Mouse (Mus musculus): ENCODE results near the gene Camta1.

The Camta1 gene

GRCm38 (mm10) chr4:151263786-151264414 is 597.8 kb downstream of the Camta1 start:
- no peak for DNase-seq (ENCODE audit: low spot score in 2 of 2)

GRCm38 (mm10) chr4:151263052-151263451 is 598.6 kb downstream of the Camta1 start:
- no peak for DNase-seq (ENCODE audit: low spot score in 2 of 2)

GRCm38 (mm10) chr4:151256622-151257021 is 605.1 kb downstream of the Camta1 start:
- no peak for DNase-seq (ENCODE audit: low spot score in 2 of 2)

- no peak for DNase-seq (ENCODE audit: low spot score in 2 of 2)
Measured at GRCm38 (mm10) chr4:151250824-151251223, 610.9 kb downstream of the Camta1 start.

- no peak for DNase-seq (ENCODE audit: low spot score in 2 of 2)
Measured at GRCm38 (mm10) chr4:151245068-151245797, 616.4 kb downstream of the Camta1 start.

GRCm38 (mm10) chr4:151243445-151243844 is 618.2 kb downstream of the Camta1 start:
- no peak for DNase-seq (ENCODE audit: low spot score in 2 of 2)

- DNase-seq (ENCODE audit: low spot score in 2 of 2) = no peak
Measured at GRCm38 (mm10) chr4:151242751-151243150, 618.9 kb downstream of the Camta1 start.

- no peak for DNase-seq (ENCODE audit: low spot score in 2 of 2)
Measured at GRCm38 (mm10) chr4:151240465-151240864, 621.2 kb downstream of the Camta1 start.

GRCm38 (mm10) chr4:151238970-151239684 is 622.5 kb downstream of the Camta1 start:
- no peak for DNase-seq (ENCODE audit: low spot score in 2 of 2)

- DNase-seq (ENCODE audit: low spot score in 2 of 2) = no peak
Measured at GRCm38 (mm10) chr4:151237501-151237900, 624.2 kb downstream of the Camta1 start.

- no peak for DNase-seq (ENCODE audit: low spot score in 2 of 2)
Measured at GRCm38 (mm10) chr4:151234981-151235380, 626.7 kb downstream of the Camta1 start.

- no peak for DNase-seq (ENCODE audit: low spot score in 2 of 2)
Measured at GRCm38 (mm10) chr4:151232028-151232427, 629.6 kb downstream of the Camta1 start.

GRCm38 (mm10) chr4:151229073-151229472 is 632.6 kb downstream of the Camta1 start:
- no peak for DNase-seq (ENCODE audit: low spot score in 2 of 2)

- DNase-seq (ENCODE audit: low spot score in 2 of 2) = no peak
Measured at GRCm38 (mm10) chr4:151226496-151226895, 635.2 kb downstream of the Camta1 start.

GRCm38 (mm10) chr4:151224017-151224416 is 637.7 kb downstream of the Camta1 start:
- DNase-seq (ENCODE audit: low spot score in 2 of 2) = no peak

- DNase-seq (ENCODE audit: low spot score in 2 of 2) = no peak
Measured at GRCm38 (mm10) chr4:151223263-151223996, 638.2 kb downstream of the Camta1 start.

- DNase-seq (ENCODE audit: low spot score in 2 of 2) = no peak
Measured at GRCm38 (mm10) chr4:151222635-151223034, 639.0 kb downstream of the Camta1 start.

- DNase-seq (ENCODE audit: low spot score in 2 of 2) = no peak
Measured at GRCm38 (mm10) chr4:151216553-151217292, 645.0 kb downstream of the Camta1 start.

GRCm38 (mm10) chr4:151215866-151216265 is 645.8 kb downstream of the Camta1 start:
- no peak for DNase-seq (ENCODE audit: low spot score in 2 of 2)

- no peak for DNase-seq (ENCODE audit: low spot score in 2 of 2)
Measured at GRCm38 (mm10) chr4:151215179-151215578, 646.5 kb downstream of the Camta1 start.

GRCm38 (mm10) chr4:151213475-151213874 is 648.2 kb downstream of the Camta1 start:
- no peak for DNase-seq (ENCODE audit: low spot score in 2 of 2)

All from natural killer cell, adult 2 months (primary cell).